ENCODE assay signal across 8 mouse cellular contexts in the genomic region with DNA sequence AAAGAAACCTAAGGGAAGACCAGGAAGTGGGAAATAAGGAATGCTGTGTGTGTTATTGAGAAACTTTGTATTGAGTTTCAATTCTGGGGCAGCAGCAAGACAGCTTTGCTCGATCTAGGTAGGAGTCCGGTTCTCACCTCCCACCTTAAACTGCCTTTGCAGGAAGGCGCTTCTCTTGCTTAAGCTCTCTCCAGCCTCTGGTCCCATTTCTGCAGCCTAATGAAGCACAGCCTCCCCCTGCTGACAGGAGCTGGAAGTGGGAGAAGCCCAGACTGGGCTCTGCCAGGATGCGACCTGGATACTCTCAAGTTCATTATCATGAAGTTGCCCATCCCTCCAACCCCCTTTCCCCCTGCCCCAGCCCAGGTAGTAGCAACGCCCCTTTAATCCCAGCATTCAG. TPM values are rescaled to one million over a fixed set of nuclear protein-coding genes. Genes with fewer than 3 reads are reported as not detected.
DNase-seq lines count a peak whose midpoint lies in the region; ATAC-seq and TF ChIP-seq lines count a peak whose summit lies in the region.

No protein-coding gene starts in this region.

- H3K4me3 ChIP-seq in intestine, postnatal 0 days (ENCODE audit: low read depth, low read length): no peak overlapping the region
- H3K4me3 ChIP-seq in intestine, embryonic 16.5 days (ENCODE audit: low read length): no peak overlapping the region
- no peak overlapping the region for H3K4me3 ChIP-seq in lung, adult 2 months (replicated peaks; ENCODE audit: extremely low read depth, low read depth, low read length)

- H3K9me3 ChIP-seq in intestine, postnatal 0 days (ENCODE audit: control insufficient read depth): no peaks in the 10 kb centered on the region
- no peaks in the 10 kb centered on the region for H3K9me3 ChIP-seq in intestine, embryonic 16.5 days (ENCODE audit: control insufficient read depth, low read length)

- H3K4me1 ChIP-seq in intestine, postnatal 0 days (replicated peaks; ENCODE audit: control insufficient read depth, insufficient read depth, low read length): no peaks in the 10 kb centered on the region
- H3K4me1 ChIP-seq in intestine, embryonic 16.5 days (ENCODE audit: control insufficient read depth, insufficient read depth, low read length): peaks cover 10% of the 10 kb centered on the region; the same call in 1 of the 2 replicates
- no peaks in the 10 kb centered on the region for H3K4me1 ChIP-seq in lung, adult 2 months (ENCODE audit: control insufficient read depth, insufficient read depth, low read length)

- no peak for TF ChIP-seq POLR2A in lung, adult 2 months (IDR thresholded peaks at IDR 0.05; ENCODE audit: borderline replicate concordance, extremely low read depth, low read depth, low read length)

- no peak for ATAC-seq in intestine, postnatal 0 days
- no peak for ATAC-seq in intestine, embryonic 16.5 days

- peaks cover 56% of the 10 kb centered on the region for H3K27me3 ChIP-seq in intestine, postnatal 0 days (replicated peaks; ENCODE audit: control insufficient read depth, insufficient read depth, low read length)
- H3K27me3 ChIP-seq in intestine, embryonic 16.5 days (replicated peaks; ENCODE audit: control insufficient read depth, insufficient read depth, low read length): peaks cover 53% of the 10 kb centered on the region

- no peak overlapping the region for H3K4me2 ChIP-seq in intestine, postnatal 0 days (replicated peaks; ENCODE audit: low read depth)
- no peak overlapping the region for H3K4me2 ChIP-seq in intestine, embryonic 16.5 days (ENCODE audit: low read depth, low read length)

- peak; percentile 81 for TF ChIP-seq CTCF in intestine, postnatal 0 days (IDR thresholded peaks at IDR 0.05; ENCODE audit: low read depth)
- TF ChIP-seq CTCF in lung, adult 2 months (IDR thresholded peaks at IDR 0.05; ENCODE audit: insufficient read depth, low read length): peak; percentile 74

- peak; percentile 92 for DNase-seq in cerebellum, adult 9-10 months
- DNase-seq in frontal cortex, postnatal 10 days (ENCODE audit: low spot score in 2 of 2): peak; percentile 44 to 71
- peak; percentile 82 for DNase-seq in kidney, postnatal 10 days
- DNase-seq in lung, adult 2 months: peak; percentile 35
- peak; percentile 85 for DNase-seq in retina, postnatal 1 day
- no peak for DNase-seq in spleen, adult 18-20 months

- no peaks in the 10 kb centered on the region for H3K36me3 ChIP-seq in intestine, postnatal 0 days (ENCODE audit: control insufficient read depth, insufficient read depth)
- H3K36me3 ChIP-seq in intestine, embryonic 16.5 days (ENCODE audit: control insufficient read depth, insufficient read depth, low read length): no peaks in the 10 kb centered on the region

- H3K27ac ChIP-seq in intestine, postnatal 0 days (ENCODE audit: low read depth, low read length): no peak overlapping the region
- H3K27ac ChIP-seq in intestine, embryonic 16.5 days (ENCODE audit: low read length): no peak overlapping the region

- WGBS in intestine, postnatal 0 days: 5% methylated on average over 5 of the region's 5 CpGs
- WGBS in intestine, embryonic 16.5 days: 6% methylated on average over 5 of the region's 5 CpGs
- 10% methylated on average over 5 of the region's 5 CpGs for WGBS in lung, adult 2 months

- H3K9ac ChIP-seq in intestine, postnatal 0 days (ENCODE audit: low read depth, low read length): no peak overlapping the region
- H3K9ac ChIP-seq in intestine, embryonic 16.5 days (ENCODE audit: low read depth, low read length): no peak overlapping the region

RNA-seq across cellular contexts. Expression of gene Lingo1, which starts 1.6 kb away (rescaled TPM):
- polyA plus RNA-seq in intestine, postnatal 0 days (2015; fragmentation: Nextera tagmentation; extraction: Ambion mirVana): 0.72 and 0.98 TPM in 2 replicates
- polyA plus RNA-seq in intestine, embryonic 16.5 days (2015; fragmentation: Nextera tagmentation; extraction: Ambion mirVana): 1.0 and 1.7 TPM in 2 replicates
- 4.4 and 6.8 TPM in 2 replicates for polyA plus RNA-seq in lung, adult 2 months (2012; rRNA removed)

Comparison
In these comparisons a context has a peak if more than half of its experiments do, and no peak if none do; other contexts are left out.
1. DNase-seq: peak in cerebellum, adult 9-10 months (single experiment), frontal cortex, postnatal 10 days (2 of 2), kidney, postnatal 10 days (single experiment), lung, adult 2 months (single experiment) and retina, postnatal 1 day (single experiment); none in spleen, adult 18-20 months (0 of 2).